Mouse (Mus musculus): ENCODE data around the gene Tmem259. TPM values are rescaled to one million over a fixed set of nuclear protein-coding genes. Genes with fewer than 3 reads are reported as not detected.
A peak's percentile ranks its signal among the peaks of the same experiment; 100 is the strongest.

The Tmem259 gene
- 293 and 686 TPM in 2 replicates for polyA plus RNA-seq (2012; ENCODE audit: insufficient read depth, low replicate concordance)

GRCm38 (mm10) chr10:79984195-79984816 lies at the start of gene Tmem259:
Gene Tmem259 (minus strand): TSS chr10:79984330.
- Histone ChIP-seq H3K4me3 (replicated peaks) (peak within 1 kb of the TSS; percentile 97), H3K9me3 (no peaks in the 10 kb centered on the region), H3K36me3 (replicated peaks; ENCODE audit: low read length) (peaks cover 38% of the 10 kb centered on the region), H3K4me1 (peaks cover 84% of the 10 kb centered on the region), H3K27me3 (replicated peaks) (no peaks in the 10 kb centered on the region)
- no peak for TF ChIP-seq FLI1 (IDR thresholded peaks at IDR 0.05; ENCODE audit: low read length)
- TF ChIP-seq GATA1 (IDR thresholded peaks at IDR 0.05; ENCODE audit: borderline replicate concordance, low read length), result no peak

GRCm38 (mm10) chr10:80032799-80033480 lies 48.8 kb upstream of the Tmem259 start:
- Histone ChIP-seq H3K27me3 (replicated peaks) (no peaks in the 10 kb centered on the region), H3K36me3 (replicated peaks; ENCODE audit: low read length) (peaks cover 99% of the 10 kb centered on the region), H3K4me1 (peaks cover 99% of the 10 kb centered on the region), H3K9me3 (no peaks in the 10 kb centered on the region), H3K4me3 (replicated peaks) (peak overlapping the region; percentile 83)
- peak; percentile 88 for TF ChIP-seq FLI1 (IDR thresholded peaks at IDR 0.05; ENCODE audit: low read length)
- TF ChIP-seq GATA1 (IDR thresholded peaks at IDR 0.05; ENCODE audit: borderline replicate concordance, low read length), result peak; percentile 92

GRCm38 (mm10) chr10:80030736-80031135 lies 46.6 kb upstream of the Tmem259 start:
- Histone ChIP-seq H3K27me3 (replicated peaks) (no peaks in the 10 kb centered on the region), H3K9me3 (no peaks in the 10 kb centered on the region), H3K4me1 (peaks cover 99% of the 10 kb centered on the region), H3K4me3 (replicated peaks) (peak overlapping the region; percentile 83), H3K36me3 (replicated peaks; ENCODE audit: low read length) (peaks cover 99% of the 10 kb centered on the region)
- TF ChIP-seq FLI1 (IDR thresholded peaks at IDR 0.05; ENCODE audit: low read length) (no peak), GATA1 (IDR thresholded peaks at IDR 0.05; ENCODE audit: borderline replicate concordance, low read length) (no peak)

GRCm38 (mm10) chr10:80030191-80030590 lies 46.1 kb upstream of the Tmem259 start:
- TF ChIP-seq GATA1 (IDR thresholded peaks at IDR 0.05; ENCODE audit: borderline replicate concordance, low read length) (no peak), FLI1 (IDR thresholded peaks at IDR 0.05; ENCODE audit: low read length) (no peak)
- H3K4me1 ChIP-seq, result peaks cover 99% of the 10 kb centered on the region
- peaks cover 99% of the 10 kb centered on the region for H3K36me3 ChIP-seq (replicated peaks; ENCODE audit: low read length)
- no peaks in the 10 kb centered on the region for H3K27me3 ChIP-seq (replicated peaks)
- peak overlapping the region; percentile 83 for H3K4me3 ChIP-seq (replicated peaks)
- no peaks in the 10 kb centered on the region for H3K9me3 ChIP-seq

- peak overlapping the region; percentile 76 for H3K4me3 ChIP-seq (replicated peaks)
- H3K36me3 ChIP-seq (replicated peaks; ENCODE audit: low read length), result peaks cover 99% of the 10 kb centered on the region
- no peaks in the 10 kb centered on the region for H3K9me3 ChIP-seq
- H3K4me1 ChIP-seq, result peaks cover 99% of the 10 kb centered on the region
- TF ChIP-seq FLI1 (IDR thresholded peaks at IDR 0.05; ENCODE audit: low read length) (no peak), GATA1 (IDR thresholded peaks at IDR 0.05; ENCODE audit: borderline replicate concordance, low read length) (no peak)
- H3K27me3 ChIP-seq (replicated peaks), result no peaks in the 10 kb centered on the region
Measured at GRCm38 (mm10) chr10:80028521-80028846, 44.4 kb upstream of the Tmem259 start.

GRCm38 (mm10) chr10:80027681-80028520 lies 43.8 kb upstream of the Tmem259 start:
- H3K9me3 ChIP-seq, result no peaks in the 10 kb centered on the region
- peaks cover 99% of the 10 kb centered on the region for H3K36me3 ChIP-seq (replicated peaks; ENCODE audit: low read length)
- peaks cover 99% of the 10 kb centered on the region for H3K4me1 ChIP-seq
- TF ChIP-seq GATA1 (IDR thresholded peaks at IDR 0.05; ENCODE audit: borderline replicate concordance, low read length), result no peak
- no peak for TF ChIP-seq FLI1 (IDR thresholded peaks at IDR 0.05; ENCODE audit: low read length)
- no peaks in the 10 kb centered on the region for H3K27me3 ChIP-seq (replicated peaks)
- H3K4me3 ChIP-seq (replicated peaks), result peak overlapping the region; percentile 79

GRCm38 (mm10) chr10:80025889-80026288 lies 41.8 kb upstream of the Tmem259 start:
- H3K9me3 ChIP-seq, result no peaks in the 10 kb centered on the region
- H3K4me1 ChIP-seq, result peaks cover 99% of the 10 kb centered on the region
- peaks cover 99% of the 10 kb centered on the region for H3K36me3 ChIP-seq (replicated peaks; ENCODE audit: low read length)
- H3K4me3 ChIP-seq (replicated peaks), result peak overlapping the region; percentile 80
- H3K27me3 ChIP-seq (replicated peaks), result no peaks in the 10 kb centered on the region
- TF ChIP-seq FLI1 (IDR thresholded peaks at IDR 0.05; ENCODE audit: low read length) (no peak), GATA1 (IDR thresholded peaks at IDR 0.05; ENCODE audit: borderline replicate concordance, low read length) (no peak)

- Histone ChIP-seq H3K27me3 (replicated peaks) (no peaks in the 10 kb centered on the region), H3K36me3 (replicated peaks; ENCODE audit: low read length) (peaks cover 99% of the 10 kb centered on the region), H3K9me3 (no peaks in the 10 kb centered on the region), H3K4me1 (peaks cover 99% of the 10 kb centered on the region), H3K4me3 (replicated peaks) (peak overlapping the region; percentile 80)
- no peak for TF ChIP-seq GATA1 (IDR thresholded peaks at IDR 0.05; ENCODE audit: borderline replicate concordance, low read length)
- TF ChIP-seq FLI1 (IDR thresholded peaks at IDR 0.05; ENCODE audit: low read length), result no peak
Measured at GRCm38 (mm10) chr10:80025463-80025862, 41.3 kb upstream of the Tmem259 start.

GRCm38 (mm10) chr10:80025044-80025347 lies 40.9 kb upstream of the Tmem259 start:
- H3K9me3 ChIP-seq, result no peaks in the 10 kb centered on the region
- peaks cover 99% of the 10 kb centered on the region for H3K36me3 ChIP-seq (replicated peaks; ENCODE audit: low read length)
- peaks cover 99% of the 10 kb centered on the region for H3K4me1 ChIP-seq
- TF ChIP-seq FLI1 (IDR thresholded peaks at IDR 0.05; ENCODE audit: low read length), result no peak
- TF ChIP-seq GATA1 (IDR thresholded peaks at IDR 0.05; ENCODE audit: borderline replicate concordance, low read length), result no peak
- no peaks in the 10 kb centered on the region for H3K27me3 ChIP-seq (replicated peaks)
- peak overlapping the region; percentile 89 for H3K4me3 ChIP-seq (replicated peaks)

All from megakaryocyte, embryonic 14.5 days (primary cell).